Mouse (Mus musculus): ENCODE measurements around the gene Ralb. TPM values are rescaled to one million over a fixed set of nuclear protein-coding genes. Genes with fewer than 3 reads are reported as not detected.

Gene Ralb
- polyA plus RNA-seq, 2 experiments, result 49.4 to 110 TPM

GRCm38 (mm10) chr1:119479641-119480040 lies 25.0 kb downstream of the Ralb start:
- no peak overlapping the region for H3K9ac ChIP-seq (ENCODE audit: low read depth, low read length, severe bottlenecking)
- 84% methylated on average over 4 of the region's 4 CpGs for WGBS
- ATAC-seq (ENCODE audit: low FRiP score, low read depth) (no peak), DNase-seq (ENCODE audit: low spot score) (no peak)
- no peak for TF ChIP-seq POLR2A (IDR thresholded peaks at IDR 0.05; ENCODE audit: borderline replicate concordance, extremely low read depth, insufficient read depth, insufficient read length)
- H3K27me3 ChIP-seq (ENCODE audit: control insufficient read depth, insufficient read depth, low read length), result no peaks in the 10 kb centered on the region
- H3K4me3 ChIP-seq (replicated peaks; ENCODE audit: low read length), result no peak overlapping the region
- no peaks in the 10 kb centered on the region for H3K9me3 ChIP-seq (ENCODE audit: control insufficient read depth, low read length)
- no peak overlapping the region for H3K4me2 ChIP-seq (replicated peaks; ENCODE audit: low read depth, low read length, severe bottlenecking)
- no peak overlapping the region for H3K27ac ChIP-seq (replicated peaks; ENCODE audit: low read depth, low read length)
- H3K4me1 ChIP-seq (ENCODE audit: control insufficient read depth, insufficient read depth, low read length), result no peaks in the 10 kb centered on the region
- peaks cover 41% of the 10 kb centered on the region for H3K36me3 ChIP-seq (ENCODE audit: control insufficient read depth, insufficient read depth, low read length)

GRCm38 (mm10) chr1:119476905-119477353 lies 27.7 kb downstream of the Ralb start:
- no peaks in the 10 kb centered on the region for H3K27me3 ChIP-seq (ENCODE audit: control insufficient read depth, insufficient read depth, low read length)

GRCm38 (mm10) chr1:119474671-119475070 lies 29.9 kb downstream of the Ralb start:
- H3K4me3 ChIP-seq (replicated peaks; ENCODE audit: low read length), result no peak overlapping the region
- H3K9ac ChIP-seq (ENCODE audit: low read depth, low read length, severe bottlenecking), result no peak overlapping the region
- no peak for TF ChIP-seq POLR2A (IDR thresholded peaks at IDR 0.05; ENCODE audit: borderline replicate concordance, extremely low read depth, insufficient read depth, insufficient read length)
- DNase-seq (ENCODE audit: low spot score) (no peak), ATAC-seq (ENCODE audit: low FRiP score, low read depth) (no peak)
- no peaks in the 10 kb centered on the region for H3K27me3 ChIP-seq (ENCODE audit: control insufficient read depth, insufficient read depth, low read length)
- no peaks in the 10 kb centered on the region for H3K9me3 ChIP-seq (ENCODE audit: control insufficient read depth, low read length)
- no peak overlapping the region for H3K27ac ChIP-seq (replicated peaks; ENCODE audit: low read depth, low read length)
- H3K4me2 ChIP-seq (replicated peaks; ENCODE audit: low read depth, low read length, severe bottlenecking), result no peak overlapping the region
- peaks cover 46% of the 10 kb centered on the region for H3K36me3 ChIP-seq (ENCODE audit: control insufficient read depth, insufficient read depth, low read length)
- no peaks in the 10 kb centered on the region for H3K4me1 ChIP-seq (ENCODE audit: control insufficient read depth, insufficient read depth, low read length)
- 91% methylated on average over 7 of the region's 7 CpGs for WGBS

More at GRCm38 (mm10) chr1:119476905-119477353, 27.7 kb downstream of the Ralb start:
- DNase-seq (ENCODE audit: low spot score) (no peak), ATAC-seq (ENCODE audit: low FRiP score, low read depth) (no peak)
- H3K9ac ChIP-seq (ENCODE audit: low read depth, low read length, severe bottlenecking), result no peak overlapping the region
- H3K4me2 ChIP-seq (replicated peaks; ENCODE audit: low read depth, low read length, severe bottlenecking), result no peak overlapping the region
- H3K4me3 ChIP-seq (replicated peaks; ENCODE audit: low read length), result no peak overlapping the region
- peaks cover 38% of the 10 kb centered on the region for H3K36me3 ChIP-seq (ENCODE audit: control insufficient read depth, insufficient read depth, low read length)
- no peak for TF ChIP-seq POLR2A (IDR thresholded peaks at IDR 0.05; ENCODE audit: borderline replicate concordance, extremely low read depth, insufficient read depth, insufficient read length)
- WGBS, result 85% methylated on average over 7 of the region's 7 CpGs
- no peaks in the 10 kb centered on the region for H3K4me1 ChIP-seq (ENCODE audit: control insufficient read depth, insufficient read depth, low read length)
- no peaks in the 10 kb centered on the region for H3K9me3 ChIP-seq (ENCODE audit: control insufficient read depth, low read length)
- no peak overlapping the region for H3K27ac ChIP-seq (replicated peaks; ENCODE audit: low read depth, low read length)

GRCm38 (mm10) chr1:119472648-119473047 lies 31.9 kb downstream of the Ralb start:
- H3K9me3 ChIP-seq (ENCODE audit: control insufficient read depth, low read length), result no peaks in the 10 kb centered on the region
- H3K27ac ChIP-seq (replicated peaks; ENCODE audit: low read depth, low read length), result no peak overlapping the region
- H3K27me3 ChIP-seq (ENCODE audit: control insufficient read depth, insufficient read depth, low read length), result no peaks in the 10 kb centered on the region
- H3K36me3 ChIP-seq (ENCODE audit: control insufficient read depth, insufficient read depth, low read length), result peaks cover 53% of the 10 kb centered on the region
- DNase-seq (ENCODE audit: low spot score), result no peak
- H3K9ac ChIP-seq (ENCODE audit: low read depth, low read length, severe bottlenecking), result 0 out of 2 replicates have a peak overlapping the region, but pooled peaks have one; percentile 1
- no peak for TF ChIP-seq POLR2A (IDR thresholded peaks at IDR 0.05; ENCODE audit: borderline replicate concordance, extremely low read depth, insufficient read depth, insufficient read length)
- no peaks in the 10 kb centered on the region for H3K4me1 ChIP-seq (ENCODE audit: control insufficient read depth, insufficient read depth, low read length)
- WGBS, result 58% methylated on average over 11 of the region's 11 CpGs
- no peak overlapping the region for H3K4me3 ChIP-seq (replicated peaks; ENCODE audit: low read length)
- H3K4me2 ChIP-seq (replicated peaks; ENCODE audit: low read depth, low read length, severe bottlenecking), result no peak overlapping the region
- ATAC-seq (ENCODE audit: low FRiP score, low read depth), result no peak

- Histone ChIP-seq H3K4me1 (ENCODE audit: control insufficient read depth, insufficient read depth, low read length) (no peaks in the 10 kb centered on the region), H3K27ac (replicated peaks; ENCODE audit: low read depth, low read length) (no peak overlapping the region), H3K27me3 (ENCODE audit: control insufficient read depth, insufficient read depth, low read length) (no peaks in the 10 kb centered on the region), H3K4me3 (replicated peaks; ENCODE audit: low read length) (no peak overlapping the region), H3K9ac (ENCODE audit: low read depth, low read length, severe bottlenecking) (no peak overlapping the region), H3K4me2 (replicated peaks; ENCODE audit: low read depth, low read length, severe bottlenecking) (no peak overlapping the region), H3K9me3 (ENCODE audit: control insufficient read depth, low read length) (no peaks in the 10 kb centered on the region), H3K36me3 (ENCODE audit: control insufficient read depth, insufficient read depth, low read length) (peaks cover 46% of the 10 kb centered on the region)
- no peak for TF ChIP-seq POLR2A (IDR thresholded peaks at IDR 0.05; ENCODE audit: borderline replicate concordance, extremely low read depth, insufficient read depth, insufficient read length)
- 69% methylated on average over 14 of the region's 14 CpGs for WGBS
- DNase-seq (ENCODE audit: low spot score) (no peak), ATAC-seq (ENCODE audit: low FRiP score, low read depth) (no peak)
Observed at GRCm38 (mm10) chr1:119471793-119472396, 32.7 kb downstream of the Ralb start.
